Mouse (Mus musculus): Measurements from ENCODE around the gene Brca1. TPM values are rescaled to one million over a fixed set of nuclear protein-coding genes. Genes with fewer than 3 reads are reported as not detected.
A peak's percentile ranks its signal among the peaks of the same experiment; 100 is the strongest.
"Not testable (repeated sequence)": the region's sequence is repeated elsewhere in the genome, so short reads cannot be mapped to it uniquely, and the experiment has no call there.

The Brca1 gene
- polyA plus RNA-seq, 1 experiment from 2014 or later, result 13.6 TPM

DNA sequence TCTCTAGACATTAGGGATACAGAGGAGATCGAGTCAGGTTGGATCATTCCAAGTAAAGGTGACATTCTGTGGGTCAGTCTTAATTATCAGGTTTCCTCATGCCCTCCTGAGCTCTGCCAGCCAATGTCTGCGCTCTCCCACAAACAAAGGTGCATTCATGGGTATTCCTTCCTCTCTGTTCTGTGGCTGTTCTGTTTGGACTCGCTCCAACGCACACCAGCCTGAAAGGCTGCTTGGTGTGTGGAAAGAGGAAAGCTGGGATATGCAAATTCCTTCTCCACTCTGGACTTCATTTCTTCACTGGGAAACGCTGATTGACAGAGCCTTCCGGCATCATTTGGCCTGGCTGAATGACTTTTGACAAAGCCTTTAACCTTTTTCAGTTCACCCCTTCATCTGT lies 97.1 kb downstream of the Brca1 start:
- Histone ChIP-seq H3K4me1 (peaks cover 9% of the 10 kb centered on the region), H3K9ac (no peak overlapping the region), H3K36me3 (peaks cover 19% of the 10 kb centered on the region), H3K9me3 (no peaks in the 10 kb centered on the region), H3K27ac (peak overlapping the region; percentile 15; the same call in 1 of the 2 replicates), H3K4me2 (replicated peaks) (no peak overlapping the region), H3K4me3 (no peak overlapping the region), H3K27me3 (no peaks in the 10 kb centered on the region)
- WGBS, result 72% methylated on average over 6 of the region's 6 CpGs
- no peak for ATAC-seq (ENCODE audit: low FRiP score, low read depth)

DNA sequence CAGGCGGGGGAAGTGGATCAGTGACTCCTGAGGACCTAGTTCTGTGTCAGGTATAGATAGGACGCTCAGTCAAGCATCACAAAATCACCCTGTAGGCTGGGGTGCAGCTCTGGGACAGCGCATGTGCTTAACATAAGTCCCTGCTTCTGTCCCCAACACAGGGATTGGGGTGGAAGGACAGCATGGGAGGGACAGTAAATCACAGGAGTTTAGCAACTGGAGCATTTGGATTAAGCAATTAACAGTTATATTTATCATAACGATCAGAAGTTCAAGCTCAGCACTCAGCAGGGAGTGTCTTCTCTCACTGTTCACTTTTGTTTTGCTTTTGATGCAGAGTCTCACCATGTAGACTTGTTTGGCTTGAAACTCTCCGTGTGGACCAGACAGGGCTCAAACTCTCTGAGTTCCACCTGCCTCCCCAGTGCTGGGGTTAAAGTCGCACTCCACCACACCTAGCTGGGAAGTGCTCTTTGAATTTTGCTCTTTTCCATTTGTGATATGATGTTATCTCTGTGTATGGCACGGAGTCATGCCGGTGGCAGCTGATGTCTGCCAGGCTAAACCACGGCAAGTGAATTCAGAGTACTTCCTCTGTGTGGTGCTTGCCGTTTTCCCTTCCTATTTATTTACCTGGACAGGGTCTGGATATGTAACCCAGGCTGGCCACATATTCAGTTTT lies 99.5 kb downstream of the Brca1 start:
- no peak overlapping the region for H3K9ac ChIP-seq
- H3K4me2 ChIP-seq (replicated peaks), result no peak overlapping the region
- H3K9me3 ChIP-seq, result no peaks in the 10 kb centered on the region
- no peak overlapping the region for H3K4me3 ChIP-seq
- 71% methylated on average over 10 of the region's 10 CpGs for WGBS
- peaks cover 22% of the 10 kb centered on the region for H3K4me1 ChIP-seq
- no peaks in the 10 kb centered on the region for H3K27me3 ChIP-seq
- ATAC-seq (ENCODE audit: low FRiP score, low read depth), result no peak
- no peaks in the 10 kb centered on the region; the same call in 1 of the 2 replicates for H3K36me3 ChIP-seq
- H3K27ac ChIP-seq, result no peak overlapping the region

DNA sequence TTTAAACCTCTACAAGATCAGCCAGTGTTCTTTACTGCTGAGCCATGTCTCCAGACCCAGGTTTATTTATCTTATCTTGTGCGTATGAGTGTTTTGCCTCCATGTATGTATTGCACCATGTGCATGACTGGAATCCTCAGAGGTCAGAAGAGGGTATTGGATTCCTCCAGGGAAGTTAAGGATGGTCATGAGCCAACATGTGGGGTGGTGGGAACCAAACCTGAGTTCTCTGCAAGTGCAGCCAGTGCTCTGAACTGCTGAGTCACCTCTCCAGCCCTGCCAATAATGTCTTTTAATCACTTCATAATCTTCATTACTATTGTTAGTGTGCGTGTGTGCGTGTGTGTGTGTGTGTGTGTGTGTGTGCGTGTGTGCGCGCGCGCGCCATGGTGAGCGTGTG lies 100.2 kb downstream of the Brca1 start:
- no peak overlapping the region for H3K9ac ChIP-seq
- H3K27ac ChIP-seq, result no peak overlapping the region
- no peak overlapping the region for H3K4me2 ChIP-seq (replicated peaks)
- 92% methylated on average over 10 of the region's 10 CpGs for WGBS
- no peaks in the 10 kb centered on the region for H3K9me3 ChIP-seq
- H3K4me1 ChIP-seq, result peaks cover 22% of the 10 kb centered on the region
- peaks cover 3% of the 10 kb centered on the region; the same call in 1 of the 2 replicates for H3K36me3 ChIP-seq
- no peak overlapping the region for H3K4me3 ChIP-seq
- no peak for ATAC-seq (ENCODE audit: low FRiP score, low read depth)
- H3K27me3 ChIP-seq, result no peaks in the 10 kb centered on the region

DNA sequence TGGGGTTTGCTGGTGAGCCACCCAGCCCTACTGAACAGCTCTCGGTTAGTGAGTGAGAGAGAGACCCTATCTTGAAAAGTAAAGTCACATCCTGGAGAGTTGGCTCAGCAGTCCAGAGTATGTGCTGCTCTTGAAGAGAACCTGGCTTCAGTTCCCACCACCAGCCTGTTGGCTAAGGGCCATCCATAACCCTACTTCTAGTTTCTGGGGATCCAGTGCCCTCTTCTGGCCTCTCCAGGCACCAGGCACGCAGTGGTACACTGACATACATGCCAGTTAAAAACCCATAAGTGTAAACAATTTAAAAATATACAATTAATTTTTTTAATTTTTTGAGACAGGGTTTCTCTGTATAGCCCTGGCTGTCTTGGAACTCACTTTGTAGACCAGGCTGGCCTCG lies 101.4 kb downstream of the Brca1 start:
- 78% methylated on average over 3 of the region's 3 CpGs for WGBS
- Histone ChIP-seq H3K4me1 (peaks cover 22% of the 10 kb centered on the region), H3K36me3 (peaks cover 8% of the 10 kb centered on the region), H3K27ac (no peak overlapping the region), H3K9me3 (no peaks in the 10 kb centered on the region), H3K4me3 (no peak overlapping the region), H3K27me3 (no peaks in the 10 kb centered on the region), H3K4me2 (replicated peaks) (no peak overlapping the region), H3K9ac (no peak overlapping the region)
- no peak for ATAC-seq (ENCODE audit: low FRiP score, low read depth)

DNA sequence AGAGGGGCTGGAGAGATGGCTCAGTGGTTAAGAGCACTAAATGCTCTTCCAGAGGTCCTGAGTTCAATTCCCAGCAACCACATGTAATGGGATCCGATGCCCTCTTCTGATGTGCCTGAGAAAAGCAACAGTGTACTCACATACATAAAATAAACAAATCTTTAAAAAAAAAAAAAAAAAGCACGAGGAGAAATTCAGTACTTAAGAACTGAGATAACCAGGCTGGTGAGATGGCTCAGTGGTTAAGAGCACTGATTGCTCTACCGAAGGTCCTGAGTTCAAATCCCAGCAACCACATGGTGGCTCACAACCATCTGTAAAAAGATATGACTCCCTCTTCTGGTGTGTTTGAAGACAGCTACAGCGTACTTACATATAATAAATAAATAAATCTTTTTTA lies 102.2 kb downstream of the Brca1 start:
- H3K9ac ChIP-seq; H3K4me2 ChIP-seq (replicated peaks); H3K27ac ChIP-seq; H3K9me3 ChIP-seq; H3K27me3 ChIP-seq; ATAC-seq (ENCODE audit: low FRiP score, low read depth); H3K4me3 ChIP-seq: not testable (repeated sequence)
- peaks cover 14% of the 10 kb centered on the region for H3K36me3 ChIP-seq
- H3K4me1 ChIP-seq, result peaks cover 20% of the 10 kb centered on the region; the same call in 1 of the 2 replicates
- 83% methylated on average over 4 of the region's 4 CpGs for WGBS

DNA sequence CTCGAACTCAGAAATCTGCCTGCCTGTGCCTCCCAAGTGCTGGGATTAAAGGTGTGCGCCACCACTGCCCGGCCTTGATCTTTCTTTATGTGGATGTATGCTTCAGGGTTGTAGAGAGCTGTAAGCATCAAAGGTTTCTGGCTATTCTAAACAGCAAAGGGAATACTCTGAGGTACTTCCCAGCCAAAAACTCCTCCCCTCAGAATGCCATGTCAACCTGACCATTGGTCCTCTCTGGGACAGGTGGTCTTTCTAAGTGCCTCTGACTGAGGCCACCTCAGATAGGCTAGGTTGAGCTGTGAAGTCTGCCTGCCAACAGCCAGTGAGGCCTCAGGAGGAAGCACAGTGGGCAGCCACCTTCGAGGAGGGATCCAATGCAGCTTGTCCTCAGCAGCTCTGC lies 102.9 kb downstream of the Brca1 start:
- H3K4me3 ChIP-seq, result peak overlapping the region; percentile 42
- H3K9ac ChIP-seq, result peak overlapping the region; percentile 62
- H3K9me3 ChIP-seq, result no peaks in the 10 kb centered on the region
- ATAC-seq (ENCODE audit: low FRiP score, low read depth), result no peak; the same call in 1 of the 2 replicates
- H3K4me2 ChIP-seq (replicated peaks), result peak overlapping the region; percentile 60
- no peak overlapping the region for H3K27ac ChIP-seq
- peaks cover 21% of the 10 kb centered on the region for H3K36me3 ChIP-seq
- 87% methylated on average over 4 of the region's 4 CpGs for WGBS
- H3K27me3 ChIP-seq, result no peaks in the 10 kb centered on the region
- H3K4me1 ChIP-seq, result peaks cover 23% of the 10 kb centered on the region

DNA sequence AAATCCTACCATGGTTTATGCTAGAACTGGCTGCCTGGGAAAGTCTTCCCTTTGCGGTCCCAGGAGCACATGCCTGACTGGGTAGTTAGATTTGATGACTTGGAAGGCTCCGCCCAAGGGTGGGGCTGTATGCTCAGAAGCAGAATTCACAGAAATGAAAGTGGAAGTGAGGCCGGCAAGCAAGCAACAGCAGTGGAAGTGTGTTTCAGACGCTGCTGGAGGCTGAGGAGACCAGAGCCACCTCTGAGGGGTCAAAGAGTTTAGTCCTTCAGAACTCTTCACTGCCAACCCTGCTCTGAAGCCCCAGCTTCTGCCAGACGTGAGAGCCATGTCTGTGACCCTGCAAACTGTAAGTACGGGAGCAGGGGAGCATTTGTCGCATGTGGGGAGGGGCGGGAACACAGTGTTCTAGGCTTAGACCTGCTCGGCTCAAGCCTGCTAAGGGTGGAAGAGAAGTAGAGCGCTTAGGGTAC lies 103.4 kb downstream of the Brca1 start, which contains the start of gene Ifi35:
Gene Ifi35 (plus strand): TSS at position 134 of the 473 bp plus-strand sequence.
- H3K4me1 ChIP-seq, result peaks cover 29% of the 10 kb centered on the region
- H3K4me2 ChIP-seq (replicated peaks), result peak within 1 kb of the TSS; percentile 60
- H3K9me3 ChIP-seq, result no peaks in the 10 kb centered on the region
- H3K9ac ChIP-seq, result peak within 1 kb of the TSS; percentile 62
- no peaks in the 10 kb centered on the region for H3K27me3 ChIP-seq
- H3K27ac ChIP-seq, result peak within 1 kb of the TSS; percentile 72; the same call in 1 of the 2 replicates
- WGBS, result 25% methylated on average over 10 of the region's 10 CpGs
- H3K4me3 ChIP-seq, result peak within 1 kb of the TSS; percentile 42
- peak; percentile 59 for ATAC-seq (ENCODE audit: low FRiP score, low read depth)
- H3K36me3 ChIP-seq, result peaks cover 27% of the 10 kb centered on the region

- Histone ChIP-seq H3K27me3 (no peaks in the 10 kb centered on the region), H3K36me3 (peaks cover 27% of the 10 kb centered on the region), H3K4me1 (peaks cover 33% of the 10 kb centered on the region), H3K9ac (no peak overlapping the region), H3K9me3 (no peaks in the 10 kb centered on the region), H3K27ac (peak overlapping the region; percentile 72; the same call in 1 of the 2 replicates), H3K4me2 (replicated peaks) (peak overlapping the region; percentile 60; the same call in 1 of the 2 replicates), H3K4me3 (peak overlapping the region; percentile 42)
- WGBS, result 79% methylated on average over 5 of the region's 5 CpGs
- no peak for ATAC-seq (ENCODE audit: low FRiP score, low read depth)
Observed at GRCm38 (mm10) chr11:101447786-101448185, 104.0 kb downstream of the Brca1 start.

- H3K27me3 ChIP-seq; H3K4me3 ChIP-seq; H3K4me2 ChIP-seq (replicated peaks); ATAC-seq (ENCODE audit: low FRiP score, low read depth); H3K9ac ChIP-seq; H3K9me3 ChIP-seq; H3K27ac ChIP-seq: not testable (repeated sequence)
- Histone ChIP-seq H3K4me1 (peaks cover 33% of the 10 kb centered on the region), H3K36me3 (peaks cover 27% of the 10 kb centered on the region)
- 90% methylated on average over 8 of the region's 8 CpGs for WGBS
Observed at GRCm38 (mm10) chr11:101446860-101447259, 104.9 kb downstream of the Brca1 start.

DNA sequence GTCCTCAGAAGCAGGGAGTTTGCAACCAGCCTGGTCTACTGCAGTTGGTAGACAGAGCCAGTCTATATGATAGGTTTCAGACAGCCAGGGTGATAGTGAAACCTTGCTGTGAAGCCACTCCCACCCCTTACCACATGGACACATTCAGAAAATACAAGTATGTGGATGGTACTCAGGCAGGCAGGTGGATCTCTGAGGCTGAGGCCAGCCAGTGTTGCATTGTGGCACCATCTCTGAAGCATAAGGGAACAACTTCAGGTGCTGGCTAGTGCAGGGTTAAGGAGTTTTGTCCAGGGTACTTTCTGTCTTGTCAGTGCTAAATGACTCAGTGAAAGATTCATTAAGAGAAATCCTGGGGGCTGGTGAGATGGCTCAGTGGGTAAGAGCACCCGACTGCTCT lies 105.4 kb downstream of the Brca1 start:
- H3K9me3 ChIP-seq, result no peaks in the 10 kb centered on the region
- H3K36me3 ChIP-seq, result peaks cover 27% of the 10 kb centered on the region
- no peak overlapping the region for H3K27ac ChIP-seq
- WGBS, result 81% methylated on average over 1 of the region's 1 CpGs
- H3K9ac ChIP-seq, result no peak overlapping the region
- no peak overlapping the region for H3K4me2 ChIP-seq (replicated peaks)
- no peaks in the 10 kb centered on the region for H3K27me3 ChIP-seq
- no peak overlapping the region for H3K4me3 ChIP-seq
- peaks cover 33% of the 10 kb centered on the region for H3K4me1 ChIP-seq
- no peak for ATAC-seq (ENCODE audit: low FRiP score, low read depth)

GRCm38 (mm10) chr11:101442760-101443159 lies 109.0 kb downstream of the Brca1 start:
- H3K27ac ChIP-seq, result peak overlapping the region; percentile 95
- H3K27me3 ChIP-seq, result no peaks in the 10 kb centered on the region
- H3K9ac ChIP-seq, result peak overlapping the region; percentile 98
- peaks cover 27% of the 10 kb centered on the region for H3K36me3 ChIP-seq
- peaks cover 20% of the 10 kb centered on the region for H3K4me1 ChIP-seq
- peak overlapping the region; percentile 85 for H3K4me3 ChIP-seq
- ATAC-seq (ENCODE audit: low FRiP score, low read depth), result 0 out of 2 replicates have a peak, but pooled peaks have one; percentile 0
- no peaks in the 10 kb centered on the region for H3K9me3 ChIP-seq
- under 1% methylated on average over 14 of the region's 14 CpGs for WGBS
- peak overlapping the region; percentile 96 for H3K4me2 ChIP-seq (replicated peaks)

GRCm38 (mm10) chr11:101442127-101442693 lies 109.5 kb downstream of the Brca1 start, which contains the start of gene Rpl27:
Gene Rpl27 (plus strand): TSS chr11:101442298.
- Histone ChIP-seq H3K36me3 (peaks cover 27% of the 10 kb centered on the region), H3K27ac (peak within 1 kb of the TSS; percentile 95), H3K4me3 (peak within 1 kb of the TSS; percentile 85), H3K27me3 (no peaks in the 10 kb centered on the region), H3K9ac (peak within 1 kb of the TSS; percentile 98), H3K9me3 (no peaks in the 10 kb centered on the region), H3K4me1 (peaks cover 20% of the 10 kb centered on the region), H3K4me2 (replicated peaks) (peak within 1 kb of the TSS; percentile 96)
- WGBS, result under 1% methylated on average over 42 of the region's 42 CpGs
- peak; percentile 100 for ATAC-seq (ENCODE audit: low FRiP score, low read depth)

All from limb, embryonic 13.5 days (tissue).